Mouse (Mus musculus) midbrain, postnatal 0 days (tissue): Measurements from ENCODE around the gene Rtn4rl1. TPM values are rescaled to one million over a fixed set of nuclear protein-coding genes. Genes with fewer than 3 reads are reported as not detected.

Experiments
- ATAC-seq: fragments of 200-750 bp; cut with Nextera tagmentation; 2 replicates; pipeline ENCODE4 v1.8.0; 2017; ENCODE audit warnings: moderate number of reproducible peaks, mild to moderate bottlenecking, moderate TSS enrichment, moderate library complexity; ENCODE audit not compliant: low FRiP score
- DNase-seq: peaks from one replicate; pipeline ENCODE4 v3.0.0-alpha.2; 2015; ENCODE audit warnings: low spot score
- H3K27ac ChIP-seq: fragments of 300-500 bp; sonication (generic); 2 replicates; pipeline ENCODE4 v1.5.1; 2014; ENCODE audit warnings: low read depth, mild to moderate bottlenecking, low read length, mixed read lengths
- H3K27me3 ChIP-seq: fragments of 300-500 bp; sonication (generic); 2 replicates; pipeline ENCODE4 v1.6.1; 2014; ENCODE audit warnings: low read length, control low read depth, mixed read lengths; ENCODE audit not compliant: insufficient read depth
- H3K36me3 ChIP-seq: fragments of 300-500 bp; sonication (generic); 2 replicates; pipeline ENCODE4 v1.6.1; 2014; ENCODE audit warnings: low read length, control low read depth, mixed read lengths; ENCODE audit not compliant: insufficient read depth
- H3K4me1 ChIP-seq: fragments of 300-500 bp; sonication (generic); 2 replicates; pipeline ENCODE4 v1.6.1; 2014; ENCODE audit warnings: mild to moderate bottlenecking, control low read depth, antibody characterized with exemption, low read length, mixed read lengths; ENCODE audit not compliant: insufficient read depth
- H3K4me2 ChIP-seq: fragments of 300-500 bp; sonication (generic); 2 replicates; pipeline ENCODE4 v1.6.1; 2014; ENCODE audit warnings: low read depth, mild to moderate bottlenecking, low read length, mixed read lengths; ENCODE audit not compliant: poor library complexity, severe bottlenecking
- H3K4me3 ChIP-seq: fragments of 300-500 bp; sonication (generic); 2 replicates; pipeline ENCODE4 v1.5.1; 2014; ENCODE audit warnings: low read depth, mild to moderate bottlenecking, low read length, moderate library complexity
- H3K9ac ChIP-seq: fragments of 300-500 bp; sonication (generic); replicated peaks from 2 replicates; pipeline ENCODE4 v1.6.1; 2014; ENCODE audit warnings: mild to moderate bottlenecking, low read length, moderate library complexity, mixed read lengths; ENCODE audit not compliant: poor library complexity, severe bottlenecking
- H3K9me3 ChIP-seq: fragments of 300-500 bp; sonication (generic); 2 replicates; pipeline ENCODE4 v1.6.1; 2016; ENCODE audit warnings: low read length, control low read depth
- CTCF ChIP-seq: IDR thresholded peaks from 2 replicates; pipeline ENCODE4 v1.5.1; 2016; ENCODE audit warnings: antibody characterized with exemption, mild to moderate bottlenecking
- WGBS: fragments of 180-500 bp; shearing (Covaris S2); extraction: QIAGEN DNeasy Blood & Tissue Kit; methylation state at CpG from one replicate; pipeline ENCODE4 v1.1.7; 2014; 5-methylcytosine and 5-hydroxymethylcytosine counted together
- polyA plus RNA-seq: library from polyadenylated mRNA; unstranded; fragments of >200 nt; fragmentation: Nextera tagmentation; extraction: Ambion mirVana; gene quantifications from 2 replicates; pipeline ENCODE4 v1.2.1, GENCODE M21; 2015
- total RNA-seq: library from RNA; depleted of rRNA; stranded (reverse); fragments of >200 nt; gene quantifications from 2 replicates; pipeline ENCODE4 v1.2.3, GENCODE M21; 2014

Gene Rtn4rl1
- total and polyA plus RNA-seq, 2 experiments from 2014 or later, result 17.5 to 18.5 TPM

DNA sequence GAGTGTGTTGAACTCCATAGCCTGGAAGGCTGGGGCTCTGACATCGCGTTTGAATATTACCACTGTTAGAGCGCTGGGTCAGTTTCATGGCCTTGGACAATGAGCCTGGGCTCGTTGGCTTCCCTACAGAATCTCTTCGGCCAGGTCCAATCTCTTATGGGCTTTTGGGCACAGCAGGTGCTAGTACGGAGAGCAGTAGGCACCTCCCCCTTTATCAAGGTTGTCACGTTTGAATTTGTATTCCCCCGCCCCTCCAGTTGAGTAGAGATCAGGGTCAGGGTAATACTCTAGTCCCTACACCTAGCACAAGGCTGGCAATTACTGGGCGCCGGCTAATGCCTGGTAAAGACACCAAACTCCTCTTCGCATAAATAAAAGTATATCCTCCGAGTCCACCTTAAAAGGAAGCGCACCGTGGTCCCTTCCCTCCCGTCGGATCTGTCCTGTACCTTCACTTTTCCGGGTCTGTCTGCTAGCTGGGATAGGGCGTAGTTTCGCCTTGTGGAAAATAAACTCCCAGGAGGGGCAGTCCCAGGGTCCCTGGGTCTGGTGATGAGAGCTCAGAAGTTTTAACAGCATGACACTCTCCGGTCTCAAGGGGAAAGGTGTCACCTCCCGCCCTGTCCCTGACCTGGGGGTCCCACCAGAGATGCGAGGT, 3.7 kb upstream of the Rtn4rl1 start:
- Histone ChIP-seq H3K4me3 (peak overlapping the region; percentile 82), H3K9me3 (no peaks in the 10 kb centered on the region), H3K27me3 (0 out of 2 replicates have a peak, but pooled peaks cover 4% of the 10 kb centered on the region), H3K4me2 (peak overlapping the region; percentile 91), H3K9ac (peak overlapping the region; percentile 64), H3K36me3 (no peaks in the 10 kb centered on the region), H3K4me1 (peaks cover 10% of the 10 kb centered on the region; the same call in 1 of the 2 replicates), H3K27ac (no peak overlapping the region)
- no peak for TF ChIP-seq CTCF
- ATAC-seq, result peak; percentile 3; the same call in 1 of the 2 replicates
- no peak for DNase-seq
- WGBS, result 1% methylated on average over 22 of the region's 22 CpGs

DNA sequence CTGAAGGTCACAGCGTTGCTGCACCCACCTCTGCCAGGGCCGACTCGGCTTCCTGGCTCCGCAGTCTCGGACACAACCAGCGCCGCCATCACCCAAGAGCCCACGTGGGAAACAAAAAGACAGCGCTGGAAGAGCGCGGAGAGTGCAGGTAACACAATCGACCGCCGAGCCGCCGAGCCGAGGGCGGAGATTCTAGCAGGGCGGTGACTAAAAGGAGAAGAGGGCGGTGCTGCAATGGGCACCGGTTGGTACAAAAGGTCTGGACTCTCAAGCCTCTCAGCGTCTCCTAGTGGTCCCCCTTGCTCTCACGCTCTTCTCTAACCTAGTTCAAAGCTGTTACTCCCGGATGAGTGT, 3.2 kb upstream of the Rtn4rl1 start:
- H3K4me2 ChIP-seq, result peak overlapping the region; percentile 91
- H3K27me3 ChIP-seq, result 0 out of 2 replicates have a peak, but pooled peaks cover 4% of the 10 kb centered on the region
- DNase-seq (peak; percentile 91), ATAC-seq (peak; percentile 75)
- no peak overlapping the region for H3K27ac ChIP-seq
- TF ChIP-seq CTCF, result peak; percentile 40
- H3K9ac ChIP-seq, result peak overlapping the region; percentile 64
- peaks cover 10% of the 10 kb centered on the region; the same call in 1 of the 2 replicates for H3K4me1 ChIP-seq
- peak overlapping the region; percentile 82 for H3K4me3 ChIP-seq
- WGBS, result 1% methylated on average over 24 of the region's 24 CpGs
- no peaks in the 10 kb centered on the region for H3K36me3 ChIP-seq
- no peaks in the 10 kb centered on the region for H3K9me3 ChIP-seq

- whole genome bisulfite sequencing, result 42% methylated on average over 5 of the region's 5 CpGs
- 0 out of 2 replicates have a peak, but pooled peaks cover 4% of the 10 kb centered on the region for H3K27me3 ChIP-seq
- ATAC-seq (no peak), DNase-seq (no peak)
- TF ChIP-seq CTCF, result no peak
- H3K36me3 ChIP-seq, result no peaks in the 10 kb centered on the region
- H3K4me3 ChIP-seq, result peak within 1 kb of the TSS; percentile 82
- no peak within 1 kb of the TSS for H3K27ac ChIP-seq
- H3K9ac ChIP-seq, result peak within 1 kb of the TSS; percentile 64
- peaks cover 12% of the 10 kb centered on the region; the same call in 1 of the 2 replicates for H3K4me1 ChIP-seq
- H3K9me3 ChIP-seq, result no peaks in the 10 kb centered on the region
- peak within 1 kb of the TSS; percentile 91 for H3K4me2 ChIP-seq
These were observed 2.6 kb upstream of the Rtn4rl1 start, which contains the start of gene Dph1 for GRCm38 (mm10) chr11:75190905-75191441. Gene Dph1 (minus strand): TSS chr11:75191241.

GRCm38 (mm10) chr11:75191841-75192240, 1.7 kb upstream of the Rtn4rl1 start:
- H3K27me3 ChIP-seq, result 0 out of 2 replicates have a peak, but pooled peaks cover 4% of the 10 kb centered on the region
- no peak for ATAC-seq
- 63% methylated on average over 6 of the region's 6 CpGs for WGBS
- peaks cover 14% of the 10 kb centered on the region; the same call in 1 of the 2 replicates for H3K4me1 ChIP-seq
- no peak overlapping the region for H3K4me3 ChIP-seq
- TF ChIP-seq CTCF, result no peak
- no peak overlapping the region for H3K27ac ChIP-seq
- H3K9me3 ChIP-seq, result no peaks in the 10 kb centered on the region
- H3K4me2 ChIP-seq, result no peak overlapping the region
- H3K9ac ChIP-seq, result no peak overlapping the region
- H3K36me3 ChIP-seq, result no peaks in the 10 kb centered on the region
- DNase-seq, result no peak

- Histone ChIP-seq H3K9me3 (no peaks in the 10 kb centered on the region), H3K36me3 (no peaks in the 10 kb centered on the region), H3K9ac (peak overlapping the region; percentile 64; the same call in 1 of the 2 replicates), H3K4me2 (peak overlapping the region; percentile 82), H3K4me1 (peaks cover 14% of the 10 kb centered on the region; the same call in 1 of the 2 replicates), H3K27me3 (0 out of 2 replicates have a peak, but pooled peaks cover 4% of the 10 kb centered on the region), H3K4me3 (peak overlapping the region; percentile 55), H3K27ac (no peak overlapping the region)
- ATAC-seq (0 out of 2 replicates have a peak, but pooled peaks have one; percentile 15), DNase-seq (peak; percentile 79)
- 23% methylated on average over 13 of the region's 13 CpGs for WGBS
- TF ChIP-seq CTCF, result peak; percentile 88
These were observed 1.0 kb upstream of the Rtn4rl1 start for GRCm38 (mm10) chr11:75192336-75193214.
